Mouse (Mus musculus) thymus, adult 2 months (tissue): ENCODE data around the gene Hapln4. TPM values are rescaled to one million over a fixed set of nuclear protein-coding genes. Genes with fewer than 3 reads are reported as not detected.
"Not testable (repeated sequence)": the region's sequence is repeated elsewhere in the genome, so short reads cannot be mapped to it uniquely, and the experiment has no call there.

Source experiments
- DNase-seq: peaks from one replicate; pipeline ENCODE4 v3.0.0; 2021
- H3K27ac ChIP-seq: fragments of 200-500 bp; 2 replicates; pipeline ENCODE4 v1.5.1; 2012; ENCODE audit warnings: low read length, control low read depth; ENCODE audit not compliant: control insufficient read depth, insufficient read depth
- H3K27me3 ChIP-seq: fragments of 200-500 bp; 2 replicates; pipeline ENCODE4 v1.6.1; 2012; ENCODE audit warnings: mild to moderate bottlenecking, low read length, moderate library complexity, mixed read lengths; ENCODE audit not compliant: control insufficient read depth, insufficient read depth
- H3K36me3 ChIP-seq: fragments of 200-500 bp; 2 replicates; pipeline ENCODE4 v1.6.1; 2012; ENCODE audit warnings: mild to moderate bottlenecking, low read length, moderate library complexity; ENCODE audit not compliant: control insufficient read depth, insufficient read depth
- H3K4me1 ChIP-seq: fragments of 200-500 bp; replicated peaks from 2 replicates; pipeline ENCODE4 v1.6.1; 2012; ENCODE audit warnings: low read length; ENCODE audit not compliant: control insufficient read depth, insufficient read depth
- H3K4me3 ChIP-seq: fragments of 200-500 bp; 2 replicates; pipeline ENCODE4 v1.5.1; 2012; ENCODE audit warnings: mild to moderate bottlenecking, low read length, control low read depth, moderate library complexity; ENCODE audit not compliant: control insufficient read depth, insufficient read depth
- CTCF ChIP-seq: fragments of 200-500 bp; IDR thresholded peaks from 2 replicates; pipeline ENCODE4 v1.5.1; 2012; ENCODE audit warnings: mild to moderate bottlenecking, control low read depth, low read length, moderate library complexity, borderline replicate concordance; ENCODE audit not compliant: control insufficient read depth, poor library complexity, insufficient read depth; ENCODE audit errors: extremely low read depth
- POLR2A ChIP-seq: fragments of 200-500 bp; IDR thresholded peaks from 2 replicates; pipeline ENCODE4 v1.6.1; 2012; ENCODE audit warnings: mild to moderate bottlenecking, low read length, control low read depth, moderate library complexity; ENCODE audit not compliant: control insufficient read depth, poor library complexity, insufficient read depth; ENCODE audit errors: extremely low read depth
- WGBS: fragments of 180-500 bp; shearing (Covaris S2); methylation state at CpG from one replicate; pipeline ENCODE4 v1.1.7; 2018; 5-methylcytosine and 5-hydroxymethylcytosine counted together
- polyA plus RNA-seq: library from polyadenylated mRNA; depleted of rRNA; stranded (reverse); fragments of >200 nt; gene quantifications from 2 replicates; pipeline ENCODE4 v1.2.3, GENCODE M21; 2012; rRNA removed

Hapln4 gene
- 0.11 and 0.15 TPM in 2 replicates for polyA plus RNA-seq

GRCm38 (mm10) chr8:70083285-70083684 lies at the start of gene Hapln4:
Gene Hapln4, plus strand, starts transcription at chr8:70083457.
- TF ChIP-seq POLR2A (no peak), CTCF (no peak)
- no peak within 1 kb of the TSS for H3K27ac ChIP-seq
- peaks cover 22% of the 10 kb centered on the region for H3K27me3 ChIP-seq
- no peak for DNase-seq
- H3K4me3 ChIP-seq = no peak within 1 kb of the TSS
- 3% methylated on average over 26 of the region's 26 CpGs for WGBS
- no peaks in the 10 kb centered on the region for H3K36me3 ChIP-seq
- peaks cover 5% of the 10 kb centered on the region; the same call in 1 of the 2 replicates for H3K4me1 ChIP-seq

- H3K4me3 ChIP-seq = no peak overlapping the region
- no peaks in the 10 kb centered on the region for H3K27me3 ChIP-seq
- WGBS = 92% methylated on average over 1 of the region's 1 CpGs
- TF ChIP-seq CTCF (no peak), POLR2A (no peak)
- H3K4me1 ChIP-seq = peaks cover 7% of the 10 kb centered on the region
- DNase-seq = no peak
- H3K27ac ChIP-seq = no peak overlapping the region
- no peaks in the 10 kb centered on the region for H3K36me3 ChIP-seq
These were observed 45.3 kb upstream of the Hapln4 start for GRCm38 (mm10) chr8:70037994-70038393.

GRCm38 (mm10) chr8:70041885-70042546 lies 41.2 kb upstream of the Hapln4 start:
- no peak overlapping the region for H3K27ac ChIP-seq
- H3K27me3 ChIP-seq = no peaks in the 10 kb centered on the region
- under 1% methylated on average over 47 of the region's 47 CpGs for WGBS
- no peaks in the 10 kb centered on the region for H3K36me3 ChIP-seq
- TF ChIP-seq POLR2A = no peak
- TF ChIP-seq CTCF = no peak
- H3K4me1 ChIP-seq = peaks cover 13% of the 10 kb centered on the region
- peak overlapping the region; percentile 83 for H3K4me3 ChIP-seq
- DNase-seq = no peak

GRCm38 (mm10) chr8:70042583-70043455 lies 40.4 kb upstream of the Hapln4 start, which contains the start of the genes Mau2 and Sugp1:
Gene Mau2, minus strand, starts transcription at chr8:70042734.
Gene Sugp1, plus strand, starts transcription at chr8:70042813.
- TF ChIP-seq POLR2A (peak; percentile 96), CTCF (no peak)
- peak; percentile 97 for DNase-seq
- Histone ChIP-seq H3K27ac (peak within 1 kb of the TSS; percentile 82), H3K4me3 (peak within 1 kb of the TSS; percentile 83), H3K27me3 (no peaks in the 10 kb centered on the region), H3K36me3 (no peaks in the 10 kb centered on the region), H3K4me1 (peaks cover 13% of the 10 kb centered on the region)
- WGBS = under 1% methylated on average over 65 of the region's 65 CpGs

DNA sequence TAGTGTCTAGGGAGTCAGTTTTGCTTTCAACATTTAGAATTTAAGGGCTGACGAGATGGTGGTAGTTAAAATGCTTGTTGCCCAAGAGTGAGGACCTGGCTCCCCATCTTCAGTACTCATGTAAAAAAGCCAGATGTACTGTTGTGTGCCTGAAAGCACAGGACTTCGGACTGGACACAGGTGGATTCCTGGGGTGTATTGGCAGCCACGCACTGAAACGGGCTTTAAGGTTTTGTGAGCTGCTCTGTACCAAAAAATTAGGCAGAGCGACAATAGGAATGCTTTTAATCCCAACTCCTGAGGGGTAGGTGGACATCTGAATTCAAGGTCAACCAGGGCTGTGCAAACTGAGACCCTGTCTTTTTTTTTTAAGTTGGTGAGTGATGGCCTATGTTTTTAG lies 39.3 kb upstream of the Hapln4 start:
- TF ChIP-seq POLR2A = no peak
- no peak for TF ChIP-seq CTCF
- no peaks in the 10 kb centered on the region for H3K27me3 ChIP-seq
- peaks cover 13% of the 10 kb centered on the region for H3K4me1 ChIP-seq
- DNase-seq = no peak
- H3K36me3 ChIP-seq = peaks cover 10% of the 10 kb centered on the region
- no peak overlapping the region for H3K27ac ChIP-seq
- H3K4me3 ChIP-seq = no peak overlapping the region
- WGBS = 94% methylated on average over 5 of the region's 5 CpGs

DNA sequence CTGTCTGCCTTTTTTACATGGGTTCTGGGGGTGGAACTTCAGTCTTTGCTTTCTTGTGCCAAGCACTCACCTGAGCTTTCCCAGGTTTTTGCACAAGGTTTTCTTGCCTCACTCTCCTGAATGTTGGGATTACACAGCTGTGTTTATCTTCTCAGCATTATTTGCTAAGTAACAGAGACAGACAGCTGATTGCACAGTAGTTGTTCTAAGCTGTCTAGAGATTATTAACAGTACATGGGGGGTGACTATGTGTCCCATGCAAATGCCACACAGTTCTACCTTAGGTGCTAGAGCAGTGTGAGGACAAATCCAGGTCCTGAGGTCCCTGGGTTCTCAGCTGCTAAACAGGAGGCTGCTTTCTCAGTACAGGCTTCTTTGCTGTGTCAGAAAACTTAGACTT lies 33.6 kb upstream of the Hapln4 start:
- no peak overlapping the region for H3K4me3 ChIP-seq
- H3K27me3 ChIP-seq = no peaks in the 10 kb centered on the region
- H3K27ac ChIP-seq = no peak overlapping the region
- no peak for TF ChIP-seq CTCF
- TF ChIP-seq POLR2A = no peak
- H3K36me3 ChIP-seq = peaks cover 48% of the 10 kb centered on the region
- DNase-seq = no peak
- no peaks in the 10 kb centered on the region for H3K4me1 ChIP-seq

DNA sequence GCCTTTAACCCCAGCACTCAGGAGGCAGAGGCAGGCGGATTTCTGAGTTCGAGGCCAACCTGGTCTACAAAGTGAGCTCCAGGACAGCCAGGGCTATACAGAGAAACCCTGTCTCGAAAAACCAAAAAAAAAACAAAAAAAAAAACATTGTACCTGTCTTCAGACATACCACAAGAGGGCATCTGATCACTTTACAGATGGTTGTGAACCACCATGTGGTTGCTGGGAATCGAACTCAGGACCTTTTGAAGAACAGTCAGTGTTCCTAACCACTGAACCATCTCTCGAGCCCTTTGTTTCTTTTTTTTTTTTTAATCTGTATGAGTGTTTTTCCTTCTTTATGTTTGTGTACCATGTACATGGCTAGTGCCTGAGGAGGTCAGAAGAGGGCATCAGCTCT lies 32.8 kb upstream of the Hapln4 start:
- not testable (repeated sequence) for H3K4me1 ChIP-seq, H3K4me3 ChIP-seq, H3K27me3 ChIP-seq, H3K27ac ChIP-seq, DNase-seq
- WGBS = 93% methylated on average over 5 of the region's 5 CpGs
- H3K36me3 ChIP-seq = peaks cover 56% of the 10 kb centered on the region
